Mouse (Mus musculus) erythroblast, adult 5-6 weeks (primary cell): ENCODE results near the gene Rdx. TPM values are rescaled to one million over a fixed set of nuclear protein-coding genes. Genes with fewer than 3 reads are reported as not detected.
A peak's percentile ranks its signal among the peaks of the same experiment; 100 is the strongest.
"Not testable (repeated sequence)": the region's sequence is repeated elsewhere in the genome, so short reads cannot be mapped to it uniquely, and the experiment has no call there.

Experiments used
- ATAC-seq: replicated peaks from 2 replicates; pipeline ENCODE4 v1.8.0; 2016; ENCODE audit warnings: moderate number of reproducible peaks, mild to moderate bottlenecking, moderate TSS enrichment, inconsistent platforms; ENCODE audit not compliant: poor library complexity, low FRiP score, severe bottlenecking
- total RNA-seq, 2 experiments: library from RNA; stranded (forward) in 1 of 2; stranded (reverse) in 1 of 2; fragments of 150-400 nt in 1 of 2; fragments of 200-764, 138-1000 nt in 1 of 2; gene quantifications; 2 replicates each; pipeline versions ENCODE4 v1.2.3 to v1.2.4; 2015 to 2017; ENCODE audit warnings: low replicate concordance in 2 of 2

Gene Rdx
- total RNA-seq, 2 experiments from 2014 or later: 29.4 to 52.5 TPM

- no peak for ATAC-seq
Measured at GRCm38 (mm10) chr9:52049605-52050004, 2.6 kb downstream of the Rdx start.

DNA sequence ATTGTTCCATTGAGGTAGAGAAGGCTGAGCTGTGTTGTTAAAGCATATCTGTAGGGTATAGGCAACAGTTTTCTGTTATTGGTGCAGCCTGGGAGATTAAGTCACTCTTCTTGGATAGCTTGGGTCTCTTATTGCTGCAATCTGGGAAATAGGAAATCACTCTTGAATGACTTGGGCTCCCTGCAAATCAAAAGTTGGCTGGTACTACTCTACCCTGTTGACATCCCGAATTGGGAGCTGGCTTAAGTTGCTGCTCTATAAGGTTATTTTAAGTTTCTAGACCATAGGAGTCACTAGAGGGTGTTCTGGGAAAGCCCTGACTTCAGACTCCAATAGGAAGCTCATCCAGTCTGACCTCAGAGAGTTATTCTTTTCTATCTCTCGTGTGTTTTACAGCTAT, 3.4 kb downstream of the Rdx start:
- ATAC-seq: no peak

GRCm38 (mm10) chr9:52052221-52052620, 5.2 kb downstream of the Rdx start:
- ATAC-seq: no peak

GRCm38 (mm10) chr9:52055313-52055712, 8.3 kb downstream of the Rdx start:
- no peak for ATAC-seq

DNA sequence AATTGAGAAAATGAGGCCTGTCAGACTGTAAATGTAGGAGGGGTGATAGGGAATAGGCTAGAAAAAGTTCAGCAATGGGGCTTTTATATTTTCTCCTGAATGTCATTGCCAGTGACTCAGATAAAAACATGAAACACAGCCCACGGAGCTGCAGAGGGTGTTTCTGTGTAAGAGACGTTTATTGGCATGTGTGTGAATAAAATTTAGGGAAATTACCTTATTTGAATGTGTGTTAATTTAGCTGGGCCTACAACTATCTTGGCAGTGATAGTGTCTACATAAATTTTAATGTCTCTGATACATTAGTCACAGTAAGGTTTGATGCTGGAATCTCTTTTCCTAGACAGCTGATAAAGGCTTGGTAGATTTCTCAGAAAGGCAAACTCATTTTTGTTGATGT, 12.8 kb downstream of the Rdx start:
- ATAC-seq: no peak

DNA sequence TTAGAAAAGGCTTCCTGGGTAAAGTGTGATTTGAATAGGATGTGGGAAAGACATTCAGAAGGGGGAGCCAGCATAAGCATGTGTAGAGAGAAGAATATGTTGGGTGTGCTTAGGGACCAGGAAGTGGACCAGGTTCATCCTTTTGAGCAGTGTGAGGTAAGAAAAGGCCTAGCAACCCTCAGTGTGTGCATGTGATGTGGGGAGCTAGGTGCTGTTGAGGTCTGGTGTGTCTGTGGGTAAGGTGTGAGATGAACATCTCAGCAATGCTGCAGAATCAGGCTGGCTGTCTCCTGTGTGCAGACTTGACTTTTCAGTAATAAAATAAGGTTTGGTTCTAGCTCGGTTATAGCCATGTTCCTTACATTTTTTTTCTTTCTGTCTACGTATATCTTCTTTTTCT, 23.1 kb downstream of the Rdx start:
- no peak for ATAC-seq

- ATAC-seq: not testable (repeated sequence)
Measured at GRCm38 (mm10) chr9:52071352-52071751, 24.4 kb downstream of the Rdx start.

GRCm38 (mm10) chr9:52072202-52072601, 25.2 kb downstream of the Rdx start:
- ATAC-seq: no peak

DNA sequence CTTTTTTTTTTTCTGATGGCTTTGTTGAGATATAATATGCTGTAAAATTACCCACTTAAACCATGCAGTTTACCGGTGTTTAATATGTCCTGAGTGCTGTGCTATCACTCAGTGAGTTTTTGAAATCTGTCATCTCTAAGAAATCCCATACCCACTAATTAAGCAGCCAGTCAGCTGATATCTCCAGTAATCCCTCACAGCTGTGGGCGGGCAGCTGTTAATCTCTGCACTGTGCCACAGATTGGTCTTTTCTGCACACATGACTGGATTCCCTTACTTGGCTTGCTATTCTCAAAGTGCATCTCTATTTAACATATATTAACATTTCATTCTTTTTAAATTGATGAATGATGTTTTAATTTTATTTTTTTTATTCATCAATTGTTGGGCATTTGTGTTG, 29.1 kb downstream of the Rdx start:
- ATAC-seq: no peak

- no peak for ATAC-seq
Measured at GRCm38 (mm10) chr9:52077692-52078091, 30.7 kb downstream of the Rdx start.

GRCm38 (mm10) chr9:52081979-52082378, 35.0 kb downstream of the Rdx start:
- no peak for ATAC-seq

DNA sequence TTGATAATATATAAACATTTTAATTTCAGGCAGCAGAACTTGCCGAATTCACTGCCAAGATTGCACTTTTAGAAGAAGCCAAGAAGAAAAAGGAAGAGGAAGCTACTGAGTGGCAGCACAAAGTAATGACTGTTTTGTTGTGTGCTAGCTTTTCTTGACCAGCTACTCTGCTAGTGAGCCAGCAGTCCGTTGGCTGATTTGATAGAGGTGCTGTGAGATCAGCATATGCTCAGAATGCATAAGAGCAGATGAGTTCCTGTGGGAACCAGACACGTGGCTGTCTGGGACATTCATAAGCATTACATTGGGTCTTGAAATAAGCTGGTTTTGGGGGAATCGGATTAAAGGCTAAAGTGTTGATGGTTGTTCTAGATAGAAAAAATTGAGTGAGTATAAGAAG, 35.4 kb downstream of the Rdx start:
- ATAC-seq: no peak

DNA sequence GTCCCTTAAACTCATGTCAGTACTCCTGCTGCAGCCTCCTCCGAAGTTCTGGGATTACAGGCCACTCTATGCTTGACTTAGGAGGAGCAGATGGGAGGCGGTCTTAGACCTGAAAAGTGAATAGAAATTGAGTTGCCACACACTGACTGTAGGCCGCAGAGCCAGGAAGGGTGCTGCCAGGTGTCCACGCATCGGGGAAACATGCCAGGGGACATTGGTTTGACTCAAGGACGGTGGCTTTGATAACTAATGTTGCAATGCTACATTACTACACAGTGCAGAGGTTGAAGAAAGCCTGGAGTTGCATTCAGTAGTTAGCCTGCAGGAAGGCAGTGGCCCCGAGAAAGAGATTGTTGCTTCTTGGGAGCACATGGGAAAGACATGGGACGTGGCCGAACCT, 44.8 kb downstream of the Rdx start:
- ATAC-seq: no peak

DNA sequence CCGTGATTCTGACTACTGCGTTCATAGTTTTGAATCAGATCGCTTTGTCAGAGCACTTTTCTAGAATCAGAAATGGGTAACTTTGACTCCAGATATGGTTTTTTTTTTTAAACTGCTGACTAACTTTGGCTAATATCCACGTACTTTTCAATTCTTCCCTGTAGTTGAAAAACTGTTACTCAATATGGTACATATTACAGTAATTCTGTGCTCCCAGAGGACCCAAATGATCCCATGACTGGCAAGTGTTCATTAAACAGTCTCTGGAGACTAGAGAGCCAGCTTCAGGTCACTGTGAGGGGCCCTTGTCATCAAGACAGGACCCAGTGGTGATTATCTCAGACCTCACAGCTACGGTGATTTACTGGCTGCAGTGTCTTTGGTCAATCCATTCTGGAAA, 45.3 kb downstream of the Rdx start:
- ATAC-seq: no peak

DNA sequence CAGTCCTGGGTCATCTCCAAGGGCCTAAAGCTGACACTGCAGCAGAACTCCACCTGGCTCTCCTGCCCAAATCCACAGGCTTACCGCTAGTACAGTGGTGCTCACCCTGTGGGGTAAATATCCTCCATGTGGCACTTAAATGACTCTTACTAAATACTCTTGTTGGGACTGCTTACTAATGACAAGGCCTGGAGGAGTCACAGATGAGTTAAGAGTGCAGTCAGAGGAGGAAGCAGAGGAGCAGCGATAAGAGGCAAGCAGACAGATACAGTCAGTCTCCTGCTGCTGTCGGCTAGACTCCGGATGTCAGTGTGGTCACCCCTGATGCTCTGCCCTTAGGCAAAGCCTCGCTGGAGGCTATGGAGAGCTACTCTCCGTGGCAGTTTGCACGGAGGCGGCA, 46.1 kb downstream of the Rdx start:
- ATAC-seq: no peak

- ATAC-seq: no peak
Measured at GRCm38 (mm10) chr9:52094016-52094415, 47.0 kb downstream of the Rdx start.

DNA sequence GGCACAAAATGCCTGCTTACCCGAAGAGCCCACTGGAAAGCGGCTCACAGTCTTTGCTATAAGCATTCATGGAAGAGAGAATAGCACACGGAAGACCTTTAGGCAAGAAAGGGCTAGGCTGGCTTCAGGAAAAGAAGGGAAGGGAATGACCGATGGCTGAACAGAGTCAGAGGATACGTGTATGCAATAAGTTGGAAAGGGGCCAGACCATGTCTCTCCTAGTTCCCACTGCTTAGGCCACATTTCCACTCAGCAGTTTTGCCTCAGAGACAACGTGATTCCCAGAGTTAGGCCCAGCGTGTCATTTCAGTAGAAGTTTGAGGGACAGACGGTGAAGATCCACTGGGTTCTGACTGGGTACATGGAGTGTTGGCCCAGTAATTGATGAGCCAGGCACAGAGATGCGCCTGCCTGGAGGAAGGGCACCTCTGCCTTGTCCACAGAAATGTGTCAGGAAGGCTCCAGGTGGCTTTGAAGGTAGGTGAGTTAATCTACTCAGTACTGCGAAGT, 47.6 kb downstream of the Rdx start:
- no peak for ATAC-seq

DNA sequence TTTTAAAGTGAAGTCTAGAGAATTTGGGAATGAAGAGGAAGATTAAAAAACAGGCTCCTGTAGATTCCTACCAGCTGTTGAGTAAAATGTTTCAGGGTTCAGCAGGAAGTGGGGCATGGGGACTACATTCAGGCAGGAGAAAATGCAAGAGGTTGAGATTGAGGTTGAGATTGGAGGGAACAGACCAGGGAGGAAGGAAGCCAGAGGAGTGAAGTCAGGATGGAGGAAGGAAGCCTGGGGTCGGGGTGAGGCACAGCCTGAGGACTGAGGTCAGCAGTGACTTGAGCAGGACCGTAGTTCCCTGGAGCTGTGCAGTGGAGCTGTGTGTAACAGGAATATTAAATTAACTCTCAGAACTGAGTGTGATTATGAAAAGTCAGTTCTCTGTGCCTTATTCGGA, 48.7 kb downstream of the Rdx start:
- no peak for ATAC-seq

DNA sequence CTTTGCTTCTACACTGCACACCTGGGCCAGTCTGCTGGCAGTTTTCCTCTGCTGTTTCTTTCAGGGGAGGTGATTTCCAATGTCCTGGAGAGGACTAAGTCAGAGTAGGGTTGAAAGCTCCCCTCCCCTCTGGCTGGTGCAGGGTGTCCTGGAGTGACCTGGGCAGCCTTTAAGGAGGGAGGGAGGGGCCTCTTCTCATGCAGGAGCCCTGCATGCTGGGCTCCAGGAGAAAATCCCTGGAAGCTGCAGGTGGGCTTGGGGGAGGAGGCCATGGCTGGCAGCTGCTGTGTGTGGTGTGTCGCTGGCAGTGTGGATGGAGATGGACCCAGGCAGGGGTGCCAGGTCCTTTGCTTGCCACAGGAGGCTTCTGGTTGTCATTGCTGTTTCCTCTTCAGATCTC, 50.4 kb downstream of the Rdx start:
- ATAC-seq: no peak

DNA sequence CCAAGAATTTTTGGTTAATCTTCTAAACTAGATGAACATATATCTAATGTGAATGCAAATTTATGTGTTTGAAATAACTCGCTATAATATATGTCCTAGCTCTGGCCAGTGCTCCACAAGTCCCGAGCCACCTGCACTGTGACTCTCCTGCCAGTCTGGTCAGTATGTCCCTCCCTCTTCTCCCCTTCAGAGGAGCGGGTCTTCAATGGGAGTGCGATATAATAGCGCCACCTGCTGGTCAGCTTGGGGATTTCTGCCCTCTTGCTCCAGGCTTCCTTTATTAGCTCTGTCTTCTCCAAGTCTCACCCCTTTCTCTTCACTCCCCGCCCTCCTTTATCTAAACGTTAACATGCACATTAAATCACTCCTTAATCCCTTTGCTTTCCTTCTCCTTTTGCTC, 51.6 kb downstream of the Rdx start:
- ATAC-seq: peak; percentile 70

- no peak for ATAC-seq
Measured at GRCm38 (mm10) chr9:52100426-52100825, 53.5 kb downstream of the Rdx start.

DNA sequence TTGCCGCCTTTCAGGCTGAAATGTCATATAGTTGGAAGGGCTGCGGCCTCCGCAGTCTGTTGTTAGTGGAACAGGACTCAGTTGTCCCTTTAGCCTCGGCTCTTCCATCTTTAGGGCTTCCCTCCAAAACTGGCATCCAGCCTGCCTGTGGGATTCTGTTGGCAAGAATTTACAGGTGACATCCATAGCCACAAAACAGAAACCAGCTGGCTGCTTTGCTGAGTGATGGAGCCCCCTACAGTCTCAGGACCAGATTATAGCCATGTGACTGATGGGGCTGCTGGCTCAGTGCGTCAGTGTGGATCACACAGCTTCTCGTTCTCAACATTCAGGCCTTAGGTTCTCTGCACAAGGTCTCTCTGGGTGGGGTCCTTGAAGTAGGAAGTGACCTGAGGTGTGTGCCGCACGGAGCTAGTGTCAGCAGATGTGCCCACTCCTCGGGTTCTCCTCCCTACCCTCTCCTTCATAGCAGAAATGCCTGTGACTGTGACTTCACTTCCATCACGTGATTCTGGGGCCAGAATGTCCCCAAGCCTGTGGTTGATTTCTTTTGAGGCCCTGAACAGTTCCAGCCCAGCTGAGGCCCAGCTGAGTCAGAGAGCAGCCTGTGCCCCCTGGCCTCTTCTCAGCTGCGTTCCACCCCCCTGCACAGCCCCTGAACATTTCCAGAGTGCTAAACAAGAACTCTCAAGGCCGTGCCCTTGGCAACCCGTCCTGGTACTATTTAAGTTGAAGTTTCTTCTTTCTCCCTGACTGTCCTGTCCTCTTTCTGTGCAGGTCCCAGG, 55.3 kb downstream of the Rdx start:
- no peak for ATAC-seq
